Mouse (Mus musculus) stomach, postnatal 0 days (tissue): Measurements from ENCODE around the gene Fmo1.
A peak's percentile ranks its signal among the peaks of the same experiment; 100 is the strongest.

Experiments used
- CTCF ChIP-seq: IDR thresholded peaks from 2 replicates; pipeline ENCODE4 v1.5.1; 2016; ENCODE audit warnings: antibody characterized with exemption, low read depth, mild to moderate bottlenecking, moderate library complexity
- EP300 ChIP-seq: optimal IDR thresholded peaks from 2 replicates; pipeline ENCODE3; 2016; ENCODE audit warnings: antibody characterized with exemption

- TF ChIP-seq CTCF (peak; percentile 57), EP300 (no peak)
Measured at GRCm38 (mm10) chr1:162805011-162805410, 61.4 kb downstream of the Fmo1 start.
